Mouse (Mus musculus) heart, embryonic 10.5 days (tissue): ENCODE measurements around the gene Slc25a38. TPM values are rescaled to one million over a fixed set of nuclear protein-coding genes. Genes with fewer than 3 reads are reported as not detected.
"Not testable (repeated sequence)": the region's sequence is repeated elsewhere in the genome, so short reads cannot be mapped to it uniquely, and the experiment has no call there.

Source experiments
- DNase-seq: peaks from one replicate; pipeline ENCODE4 v3.0.0-alpha.2; 2017; ENCODE audit warnings: low spot score
- H3K27ac ChIP-seq: fragments of 300-500 bp; sonication (generic); 2 replicates; pipeline ENCODE4 v1.5.1; 2016; ENCODE audit warnings: mild to moderate bottlenecking
- H3K27me3 ChIP-seq: fragments of 300-500 bp; sonication (generic); 2 replicates; pipeline ENCODE4 v1.6.1; 2016; ENCODE audit warnings: mild to moderate bottlenecking; ENCODE audit not compliant: poor library complexity, insufficient read depth, severe bottlenecking
- H3K36me3 ChIP-seq: fragments of 300-500 bp; sonication (generic); 2 replicates; pipeline ENCODE4 v1.6.1; 2016; ENCODE audit warnings: mild to moderate bottlenecking, moderate library complexity
- H3K4me1 ChIP-seq: fragments of 300-500 bp; sonication (generic); 2 replicates; pipeline ENCODE4 v1.6.1; 2016; ENCODE audit warnings: mild to moderate bottlenecking
- H3K4me3 ChIP-seq: fragments of 300-500 bp; sonication (generic); 2 replicates; pipeline ENCODE4 v1.5.1; 2016; ENCODE audit warnings: mild to moderate bottlenecking, moderate library complexity
- H3K9me3 ChIP-seq: fragments of 300-500 bp; sonication (generic); 2 replicates; pipeline ENCODE4 v1.6.1; 2016; ENCODE audit warnings: mild to moderate bottlenecking, moderate library complexity
- WGBS: fragments of 180-500 bp; shearing (Covaris S2); methylation state at CpG from one replicate; pipeline ENCODE4 v1.1.7; 2016; 5-methylcytosine and 5-hydroxymethylcytosine counted together
- polyA plus RNA-seq: library from polyadenylated mRNA; unstranded; fragments of >200 nt; fragmentation: Nextera tagmentation; extraction: Ambion mirVana; gene quantifications from 2 replicates; pipeline ENCODE4 v1.2.1, GENCODE M21; 2016

Slc25a38 gene
- polyA plus RNA-seq, 1 experiment from 2014 or later = 42.1 TPM

DNA sequence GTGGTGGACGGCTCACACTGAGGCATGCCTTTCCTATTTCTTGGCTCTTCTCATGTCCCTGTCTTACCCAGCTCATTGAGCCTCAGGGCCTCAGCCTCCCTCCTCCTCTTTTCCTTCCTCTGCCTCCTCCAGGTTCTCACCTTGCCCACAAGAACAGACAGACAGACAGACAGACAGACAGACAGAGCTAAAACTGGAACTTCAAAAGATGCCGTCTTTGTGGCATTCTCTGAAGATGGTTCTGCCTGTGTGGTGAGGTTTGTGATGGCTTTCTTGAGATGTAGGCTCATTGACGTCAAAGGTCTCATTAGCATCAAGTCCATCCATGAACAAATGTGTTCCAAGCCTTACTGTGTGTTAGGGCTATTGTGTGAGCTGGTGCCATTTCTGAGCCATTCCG, 27.5 kb upstream of the Slc25a38 start:
- Histone ChIP-seq H3K27me3 (peaks cover 4% of the 10 kb centered on the region; the same call in 1 of the 2 replicates), H3K4me3 (no peak overlapping the region), H3K9me3 (no peaks in the 10 kb centered on the region), H3K36me3 (no peaks in the 10 kb centered on the region), H3K4me1 (no peaks in the 10 kb centered on the region), H3K27ac (no peak overlapping the region)
- 63% methylated on average over 4 of the region's 4 CpGs for WGBS
- DNase-seq = peak; percentile 17

DNA sequence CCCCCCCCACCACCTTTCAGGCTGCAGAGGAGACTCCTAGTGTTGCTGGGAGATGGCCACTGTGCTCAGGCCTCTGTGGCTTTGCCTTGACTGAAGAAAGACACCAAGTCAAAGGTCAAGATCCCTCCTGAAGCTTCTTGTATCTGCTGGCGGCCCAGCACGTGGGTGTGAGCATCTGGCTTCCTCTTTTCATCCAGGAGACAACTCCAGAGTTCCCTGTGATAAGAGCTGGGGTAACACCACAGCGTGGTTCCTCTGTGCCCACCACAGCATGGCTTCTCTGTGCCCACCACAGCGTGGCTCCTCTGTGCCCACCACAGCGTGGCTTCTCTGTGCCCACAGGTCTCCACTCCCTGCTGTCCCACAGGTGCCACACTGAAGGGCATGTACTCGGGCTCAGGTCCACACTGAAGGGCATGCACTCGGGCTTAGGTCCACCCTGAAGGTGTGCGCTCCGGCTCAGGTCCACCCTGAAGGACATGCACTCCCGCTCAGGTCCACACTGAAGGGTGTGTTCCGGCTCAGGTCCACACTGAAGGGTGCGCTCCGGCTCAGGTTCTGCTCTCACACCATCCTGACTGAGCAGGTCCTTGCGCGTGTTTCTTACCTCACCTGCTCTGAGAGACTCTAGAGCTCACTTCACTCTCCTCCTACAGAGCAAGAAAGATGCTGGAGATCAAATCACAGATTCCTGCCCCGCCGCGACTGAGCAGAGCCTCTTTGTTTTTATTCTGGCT, 26.8 kb upstream of the Slc25a38 start:
- H3K4me3 ChIP-seq = no peak overlapping the region
- whole genome bisulfite sequencing = 80% methylated on average over 18 of the region's 18 CpGs
- H3K27ac ChIP-seq = no peak overlapping the region
- H3K36me3 ChIP-seq = no peaks in the 10 kb centered on the region
- H3K27me3 ChIP-seq = peaks cover 4% of the 10 kb centered on the region; the same call in 1 of the 2 replicates
- DNase-seq = peak; percentile 61
- H3K4me1 ChIP-seq = no peaks in the 10 kb centered on the region
- H3K9me3 ChIP-seq = no peaks in the 10 kb centered on the region

DNA sequence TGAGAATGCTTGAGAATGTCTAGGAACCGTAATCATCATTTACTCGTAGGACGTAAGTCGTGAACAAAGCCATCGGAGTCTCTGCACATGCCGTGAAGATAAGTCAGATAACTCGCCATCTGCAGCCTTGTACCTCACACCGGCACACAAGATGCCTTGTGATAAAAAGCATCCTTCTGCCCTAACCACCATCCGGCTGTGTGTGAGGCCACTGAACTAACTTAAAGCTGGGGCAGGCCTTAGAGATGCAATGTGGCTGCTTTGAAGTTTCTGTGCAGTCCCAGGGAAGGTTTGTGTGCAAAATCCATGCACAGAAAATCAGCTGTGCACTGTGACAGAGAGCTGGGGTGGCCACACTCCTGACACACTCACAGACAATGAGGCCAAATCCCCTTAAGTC, 25.8 kb upstream of the Slc25a38 start:
- 84% methylated on average over 9 of the region's 9 CpGs for WGBS
- H3K36me3 ChIP-seq = no peaks in the 10 kb centered on the region
- peak; percentile 33 for DNase-seq
- H3K27ac ChIP-seq = no peak overlapping the region
- H3K4me1 ChIP-seq = no peaks in the 10 kb centered on the region
- H3K4me3 ChIP-seq = no peak overlapping the region
- H3K27me3 ChIP-seq = peaks cover 4% of the 10 kb centered on the region; the same call in 1 of the 2 replicates
- no peaks in the 10 kb centered on the region for H3K9me3 ChIP-seq

DNA sequence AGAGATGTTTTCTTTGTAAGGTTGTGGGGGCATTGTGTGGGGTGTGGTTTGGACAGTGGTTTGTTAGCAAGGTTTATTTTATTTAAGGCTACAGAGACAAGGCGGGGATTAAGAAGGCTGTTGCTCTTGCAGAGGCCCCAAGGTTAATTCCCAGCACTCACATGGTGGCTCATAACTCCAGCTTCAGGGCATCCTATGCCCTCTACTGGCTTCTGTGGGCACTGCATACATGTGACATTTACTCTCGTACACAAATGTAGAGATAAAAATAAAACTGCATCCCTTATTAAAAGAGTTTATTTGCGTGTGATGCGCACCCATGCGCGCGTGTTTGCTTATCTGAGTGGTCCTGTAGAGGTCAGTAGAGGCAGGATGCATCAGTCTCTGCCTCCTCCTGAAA, 21.0 kb upstream of the Slc25a38 start:
- H3K9me3 ChIP-seq = no peaks in the 10 kb centered on the region
- H3K27ac ChIP-seq = no peak overlapping the region
- 86% methylated on average over 7 of the region's 7 CpGs for WGBS
- H3K4me3 ChIP-seq = no peak overlapping the region
- H3K36me3 ChIP-seq = no peaks in the 10 kb centered on the region
- H3K27me3 ChIP-seq = peaks cover 4% of the 10 kb centered on the region; the same call in 1 of the 2 replicates
- DNase-seq = peak; percentile 14
- peaks cover under 1% of the 10 kb centered on the region; the same call in 1 of the 2 replicates for H3K4me1 ChIP-seq

DNA sequence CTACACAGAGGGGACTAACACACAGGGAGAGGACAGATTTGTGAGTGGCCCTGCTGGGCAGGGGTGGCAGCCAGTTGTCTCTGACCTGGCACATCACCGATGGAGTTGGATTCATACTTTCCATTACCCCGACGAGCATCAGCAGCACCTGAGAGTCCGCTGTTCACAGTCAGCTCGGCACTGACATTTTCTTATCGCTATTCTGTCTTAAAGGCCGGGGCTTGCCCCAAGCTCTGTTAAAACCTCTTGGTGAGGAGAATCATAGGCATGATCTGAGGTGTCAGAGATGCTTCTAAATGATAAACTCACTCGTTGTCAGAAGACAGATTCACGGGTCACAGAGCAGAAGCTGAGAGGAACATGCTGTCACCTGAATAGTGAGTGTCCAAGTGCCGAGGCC, 19.1 kb upstream of the Slc25a38 start:
- Histone ChIP-seq H3K9me3 (no peaks in the 10 kb centered on the region), H3K27ac (no peak overlapping the region), H3K27me3 (no peaks in the 10 kb centered on the region), H3K4me1 (peaks cover 4% of the 10 kb centered on the region; the same call in 1 of the 2 replicates), H3K36me3 (no peaks in the 10 kb centered on the region), H3K4me3 (no peak overlapping the region)
- WGBS = 78% methylated on average over 10 of the region's 10 CpGs
- DNase-seq = peak; percentile 61

DNA sequence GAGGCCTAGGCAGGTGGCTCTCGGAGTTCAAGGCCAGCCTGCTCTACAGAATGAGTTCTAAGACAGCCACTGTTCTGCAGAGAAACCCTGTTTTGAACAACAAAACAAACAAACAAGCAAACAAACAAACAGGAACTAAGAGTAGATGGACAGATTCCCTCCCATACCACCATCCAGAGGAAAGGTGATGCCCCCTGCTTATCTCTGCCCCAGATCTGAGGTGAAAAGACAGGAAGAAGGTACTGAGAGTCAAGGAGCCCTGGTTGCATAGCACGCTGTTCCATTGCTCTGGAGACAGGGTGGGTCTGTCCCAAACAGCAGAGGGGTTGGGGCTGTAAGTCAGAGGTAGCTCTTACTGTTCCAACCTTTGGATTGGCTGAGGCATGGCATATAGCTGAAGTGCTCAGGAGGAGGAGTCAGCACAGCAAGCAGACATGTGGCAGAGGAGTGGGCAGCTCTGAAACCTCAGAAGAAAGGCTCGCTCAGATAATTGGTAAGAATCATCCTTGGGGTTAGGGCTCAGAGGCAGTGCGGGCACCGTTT, 18.4 kb upstream of the Slc25a38 start, which contains the start of gene Ccr8:
TSS of gene Ccr8 (plus strand) at position 419 of the 543 bp plus-strand sequence.
- 75% methylated on average over 5 of the region's 5 CpGs for WGBS
- H3K4me3 ChIP-seq = no peak within 1 kb of the TSS
- peaks cover 4% of the 10 kb centered on the region; the same call in 1 of the 2 replicates for H3K4me1 ChIP-seq
- peak; percentile 45 for DNase-seq
- H3K9me3 ChIP-seq = no peaks in the 10 kb centered on the region
- H3K27ac ChIP-seq = no peak within 1 kb of the TSS
- H3K27me3 ChIP-seq = no peaks in the 10 kb centered on the region
- no peaks in the 10 kb centered on the region for H3K36me3 ChIP-seq

DNA sequence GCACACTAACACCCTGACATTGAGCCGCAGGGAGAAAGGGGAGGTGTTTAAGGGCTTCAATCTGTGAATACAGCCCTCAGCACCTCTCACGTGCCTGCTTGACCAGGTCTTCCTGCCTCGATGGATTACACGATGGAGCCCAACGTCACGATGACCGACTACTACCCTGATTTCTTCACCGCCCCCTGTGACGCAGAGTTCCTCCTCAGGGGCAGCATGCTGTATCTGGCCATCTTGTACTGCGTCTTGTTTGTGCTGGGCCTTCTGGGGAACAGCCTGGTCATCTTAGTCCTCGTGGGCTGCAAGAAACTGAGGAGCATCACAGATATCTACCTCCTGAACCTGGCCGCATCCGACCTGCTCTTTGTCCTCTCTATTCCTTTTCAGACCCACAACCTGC, 16.5 kb upstream of the Slc25a38 start:
- peak; percentile 68 for DNase-seq
- H3K27ac ChIP-seq = no peak overlapping the region
- 84% methylated on average over 13 of the region's 13 CpGs for WGBS
- no peaks in the 10 kb centered on the region for H3K27me3 ChIP-seq
- H3K9me3 ChIP-seq = no peaks in the 10 kb centered on the region
- no peak overlapping the region for H3K4me3 ChIP-seq
- H3K36me3 ChIP-seq = no peaks in the 10 kb centered on the region
- H3K4me1 ChIP-seq = peaks cover 4% of the 10 kb centered on the region; the same call in 1 of the 2 replicates

DNA sequence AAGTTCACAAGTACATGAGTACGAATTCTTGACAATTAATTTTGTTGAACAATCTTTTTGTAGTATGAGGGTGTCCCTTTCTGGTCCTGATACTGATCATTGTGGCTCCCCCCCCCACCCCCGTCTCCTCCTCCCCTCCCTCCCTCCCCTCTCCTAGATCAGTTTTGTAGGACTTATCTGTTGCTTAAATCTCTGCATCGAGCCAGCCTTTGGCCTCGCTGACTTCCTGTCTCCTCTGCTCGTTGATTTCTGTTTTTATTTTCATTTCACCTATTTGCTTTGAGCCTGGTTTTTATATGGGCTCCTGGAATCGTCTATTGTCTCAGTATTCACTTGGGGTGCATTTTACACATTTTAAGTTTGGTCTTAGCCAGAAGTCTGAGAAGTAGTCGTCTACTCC, 14.3 kb upstream of the Slc25a38 start:
- Histone ChIP-seq H3K4me3 (no peak overlapping the region), H3K27me3 (no peaks in the 10 kb centered on the region), H3K27ac (no peak overlapping the region), H3K4me1 (peaks cover 4% of the 10 kb centered on the region; the same call in 1 of the 2 replicates), H3K9me3 (no peaks in the 10 kb centered on the region), H3K36me3 (no peaks in the 10 kb centered on the region)
- WGBS = 65% methylated on average over 7 of the region's 7 CpGs
- no peak for DNase-seq

DNA sequence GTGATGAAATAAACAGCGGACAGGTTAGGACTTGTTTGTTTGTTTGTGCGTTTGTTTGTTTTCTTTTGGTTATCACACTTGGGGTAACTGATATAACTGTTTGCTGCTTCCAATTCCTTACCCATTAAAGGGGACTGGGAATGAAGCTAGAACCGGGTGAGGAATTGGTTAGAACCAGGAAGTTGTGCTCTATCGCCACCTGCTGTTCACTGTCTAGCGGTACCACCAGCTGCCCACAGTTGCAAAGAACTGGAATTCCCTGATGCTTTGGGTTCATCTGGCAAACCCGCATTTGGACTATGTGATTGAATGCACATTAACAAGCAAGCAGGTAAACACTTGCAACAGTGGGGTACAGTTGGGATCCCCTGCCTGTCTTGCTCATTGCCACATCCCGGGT, 11.5 kb upstream of the Slc25a38 start:
- no peak overlapping the region for H3K4me3 ChIP-seq
- H3K9me3 ChIP-seq = 0 out of 2 replicates have a peak, but pooled peaks cover 2% of the 10 kb centered on the region
- H3K27ac ChIP-seq = no peak overlapping the region
- no peaks in the 10 kb centered on the region for H3K27me3 ChIP-seq
- no peaks in the 10 kb centered on the region for H3K36me3 ChIP-seq
- peaks cover 4% of the 10 kb centered on the region; the same call in 1 of the 2 replicates for H3K4me1 ChIP-seq
- WGBS = 14% methylated on average over 7 of the region's 7 CpGs
- peak; percentile 80 for DNase-seq

DNA sequence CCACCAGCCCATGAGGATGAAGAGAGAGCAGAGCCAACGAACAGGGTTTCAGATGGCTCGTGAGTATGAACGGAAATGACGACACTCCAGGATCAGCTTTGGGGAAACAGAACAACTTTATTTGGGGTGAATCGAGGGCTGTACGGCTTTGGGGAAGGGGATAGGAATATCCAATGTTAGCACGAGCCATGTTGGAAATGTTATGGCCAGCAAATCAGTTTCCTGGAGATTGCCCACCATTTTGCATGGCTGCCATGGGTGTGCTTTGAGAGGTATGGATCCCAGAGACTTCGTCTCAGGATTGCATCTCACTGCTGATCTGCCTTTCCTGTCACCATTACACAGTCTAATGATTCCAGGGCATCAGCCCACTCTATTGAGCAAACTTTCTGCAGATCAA, 10.9 kb upstream of the Slc25a38 start:
- peak; percentile 63 for DNase-seq
- no peak overlapping the region for H3K27ac ChIP-seq
- 0 out of 2 replicates have a peak, but pooled peaks cover 2% of the 10 kb centered on the region for H3K9me3 ChIP-seq
- peaks cover 1% of the 10 kb centered on the region; the same call in 1 of the 2 replicates for H3K4me1 ChIP-seq
- no peaks in the 10 kb centered on the region for H3K36me3 ChIP-seq
- no peak overlapping the region for H3K4me3 ChIP-seq
- WGBS = 85% methylated on average over 8 of the region's 8 CpGs
- no peaks in the 10 kb centered on the region for H3K27me3 ChIP-seq

DNA sequence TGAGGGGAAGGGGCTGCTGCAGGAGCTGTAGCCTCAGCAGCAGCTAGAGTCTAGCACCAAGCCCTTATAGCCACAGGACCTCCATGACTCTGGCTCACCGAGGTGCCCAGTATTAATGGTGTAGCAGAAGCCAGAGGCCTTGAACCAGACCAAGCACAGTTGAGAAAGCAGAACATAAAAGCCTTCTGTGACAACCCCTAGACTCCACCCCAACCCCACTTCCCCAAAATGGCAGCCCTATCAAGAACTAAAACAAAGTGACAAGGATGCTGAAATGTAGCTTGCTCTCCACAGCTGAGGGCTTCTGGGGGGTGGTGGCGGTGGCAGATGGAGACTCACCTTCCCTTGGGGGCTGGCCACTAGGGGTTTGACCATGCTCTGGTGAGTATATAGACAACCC, 9.0 kb upstream of the Slc25a38 start:
- Histone ChIP-seq H3K36me3 (no peaks in the 10 kb centered on the region), H3K9me3 (0 out of 2 replicates have a peak, but pooled peaks cover 2% of the 10 kb centered on the region), H3K27me3 (no peaks in the 10 kb centered on the region), H3K4me3 (no peak overlapping the region), H3K4me1 (no peaks in the 10 kb centered on the region), H3K27ac (no peak overlapping the region)
- DNase-seq = peak; percentile 67
- 93% methylated on average over 2 of the region's 2 CpGs for WGBS

DNA sequence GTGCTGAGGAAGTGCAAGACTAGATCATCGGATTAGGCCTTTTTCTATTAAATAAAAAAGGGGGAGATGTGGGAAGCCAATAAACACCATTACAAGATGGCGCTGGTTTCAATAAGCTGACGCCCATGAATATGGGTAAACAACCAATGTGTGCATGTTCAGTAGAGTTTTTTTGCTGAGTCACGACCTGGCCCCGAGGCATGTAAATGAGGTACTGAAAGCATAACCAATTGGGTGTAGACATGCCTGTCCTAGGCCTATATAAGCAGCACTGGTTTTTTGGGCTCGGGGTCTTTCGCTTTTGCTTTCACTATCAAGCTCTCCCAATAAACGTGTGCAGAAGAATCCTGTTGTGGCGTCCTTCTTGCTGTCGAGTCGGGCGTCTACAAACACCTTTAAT, 1.2 kb upstream of the Slc25a38 start:
- not testable (repeated sequence) for H3K4me3 ChIP-seq, H3K27ac ChIP-seq, H3K4me1 ChIP-seq, H3K9me3 ChIP-seq, H3K36me3 ChIP-seq, H3K27me3 ChIP-seq
- WGBS = 93% methylated on average over 12 of the region's 12 CpGs
- peak; percentile 58 for DNase-seq
